Mouse (Mus musculus) CH12.LX (cell line): Measurements from ENCODE around the gene Il22ra1.

ENCODE experiments used
- CHD1 ChIP-seq: IDR thresholded peaks from 2 replicates; pipeline ENCODE4 v1.6.1; 2012; ENCODE audit warnings: low read depth, low read length, improper control_type of control experiment, inconsistent platforms
- CHD2 ChIP-seq: IDR thresholded peaks from 2 replicates; pipeline ENCODE4 v1.6.1; 2011; ENCODE audit warnings: low read length, improper control_type of control experiment
- CTCF ChIP-seq, 2 experiments: IDR thresholded peaks in 1 of 2; conservative IDR thresholded peaks in 1 of 2; 2 replicates each; pipeline ENCODE4 v1.5.1; 2011 to 2012; ENCODE audit warnings: low read depth in 2 of 2, low read length in 2 of 2, improper control_type of control experiment in 1 of 2, inconsistent platforms in 1 of 2, mild to moderate bottlenecking in 1 of 2, moderate library complexity in 1 of 2
- ETS1 ChIP-seq: conservative IDR thresholded peaks from 2 replicates; pipeline ENCODE4 v1.6.1; 2012; ENCODE audit warnings: low read depth, mild to moderate bottlenecking, inconsistent platforms, low read length, improper control_type of control experiment, moderate library complexity
- MAX ChIP-seq: IDR thresholded peaks from 2 replicates; pipeline ENCODE4 v1.6.1; 2011; ENCODE audit warnings: low read length, improper control_type of control experiment
- NRF1 ChIP-seq: IDR thresholded peaks from 2 replicates; pipeline ENCODE4 v1.6.1; 2014; ENCODE audit warnings: low read depth, mild to moderate bottlenecking, inconsistent platforms, low read length, improper control_type of control experiment, moderate library complexity
- PAX5 ChIP-seq: IDR thresholded peaks from 2 replicates; pipeline ENCODE4 v1.6.1; 2012; ENCODE audit warnings: low read length, inconsistent platforms, mixed read lengths
- POLR2A ChIP-seq: IDR thresholded peaks from 2 replicates; pipeline ENCODE4 v1.6.1; 2011; ENCODE audit warnings: low read depth, mild to moderate bottlenecking, improper control_type of control experiment, low read length
- RCOR1 ChIP-seq: conservative IDR thresholded peaks from 2 replicates; pipeline ENCODE4 v1.6.1; 2012; ENCODE audit warnings: low read depth, mild to moderate bottlenecking, inconsistent platforms, low read length, improper control_type of control experiment
- TCF12 ChIP-seq: IDR thresholded peaks from 2 replicates; pipeline ENCODE4 v1.6.1; 2014; ENCODE audit warnings: low read depth, mild to moderate bottlenecking, inconsistent platforms, low read length, improper control_type of control experiment
- ZKSCAN1 ChIP-seq: IDR thresholded peaks from 2 replicates; pipeline ENCODE4 v1.6.1; 2012; ENCODE audit warnings: low read depth, inconsistent platforms, low read length, improper control_type of control experiment, borderline replicate concordance

GRCm38 (mm10) chr4:135797931-135798330, 70.0 kb downstream of the Il22ra1 start:
- TF ChIP-seq PAX5 = no peak
- no peak for TF ChIP-seq CHD2
- TF ChIP-seq CHD1 = no peak
- TF ChIP-seq TCF12 = no peak
- TF ChIP-seq ETS1 = no peak
- TF ChIP-seq POLR2A = no peak
- no peak for TF ChIP-seq RCOR1
- no peak for TF ChIP-seq CTCF (conservative IDR thresholded peaks at IDR 0.05 in 1 of 2, IDR thresholded peaks at IDR 0.05 in 1 of 2; ENCODE audit: low read depth in 2 of 2, low read length in 2 of 2)
- no peak for TF ChIP-seq NRF1
- TF ChIP-seq MAX = no peak
- TF ChIP-seq ZKSCAN1 = no peak
